Mouse (Mus musculus) liver, adult 2 months (tissue): ENCODE data around the gene Cngb1. TPM values are rescaled to one million over a fixed set of nuclear protein-coding genes. Genes with fewer than 3 reads are reported as not detected.

Experiments used
- DNase-seq: peaks from one replicate; pipeline ENCODE4 v3.0.0-alpha.2; 2011; ENCODE audit warnings: low read depth, low spot score; ENCODE audit errors: extremely low read depth
- H3K27ac ChIP-seq: fragments of 200-500 bp; replicated peaks from 2 replicates; pipeline ENCODE4 v1.5.1; 2012; ENCODE audit warnings: low read depth, mild to moderate bottlenecking, control low read depth, inconsistent platforms, low read length; ENCODE audit not compliant: insufficient read depth
- H3K27me3 ChIP-seq: fragments of 200-500 bp; 2 replicates; pipeline ENCODE4 v1.6.1; 2012; ENCODE audit warnings: mild to moderate bottlenecking, moderate library complexity, low read length, inconsistent platforms; ENCODE audit not compliant: control insufficient read depth, insufficient read depth
- H3K36me3 ChIP-seq: fragments of 200-500 bp; 2 replicates; pipeline ENCODE4 v1.6.1; 2012; ENCODE audit warnings: low read length, inconsistent platforms; ENCODE audit not compliant: control insufficient read depth, insufficient read depth
- H3K4me1 ChIP-seq: fragments of 200-500 bp; 2 replicates; pipeline ENCODE4 v1.6.1; 2011; ENCODE audit warnings: low read length; ENCODE audit not compliant: control insufficient read depth, insufficient read depth
- H3K4me3 ChIP-seq: fragments of 200-500 bp; 2 replicates; pipeline ENCODE4 v1.5.1; 2011; ENCODE audit warnings: low read depth, mild to moderate bottlenecking, control low read depth, low read length, moderate library complexity; ENCODE audit not compliant: insufficient read depth
- H3K79me2 ChIP-seq: fragments of 200-500 bp; 2 replicates; pipeline ENCODE4 v1.6.1; 2012; ENCODE audit warnings: inconsistent platforms, mild to moderate bottlenecking, low read length, moderate library complexity; ENCODE audit not compliant: control insufficient read depth, insufficient read depth
- H3K9ac ChIP-seq: fragments of 200-500 bp; 2 replicates; pipeline ENCODE4 v1.6.1; 2012; ENCODE audit warnings: low read depth, mild to moderate bottlenecking, control low read depth, inconsistent platforms, low read length
- CTCF ChIP-seq: fragments of 200-500 bp; IDR thresholded peaks from 2 replicates; pipeline ENCODE4 v1.5.1; 2011; ENCODE audit warnings: low read depth, low read length, control low read depth
- POLR2A ChIP-seq: fragments of 200-500 bp; IDR thresholded peaks from 2 replicates; pipeline ENCODE4 v1.6.1; 2011; ENCODE audit warnings: low read length, control low read depth; ENCODE audit not compliant: insufficient read depth; ENCODE audit errors: extremely low read depth
- WGBS: fragments of 180-500 bp; shearing (Covaris S2); methylation state at CpG from one replicate; pipeline ENCODE4 v1.1.7; 2018; 5-methylcytosine and 5-hydroxymethylcytosine counted together
- polyA plus RNA-seq: library from polyadenylated mRNA; depleted of rRNA; stranded (reverse); fragments of >200 nt; gene quantifications from 2 replicates; pipeline ENCODE4 v1.2.3, GENCODE M21; 2012
- total RNA-seq: library from RNA; depleted of rRNA; stranded (reverse); fragments of >200 nt; gene quantifications from 2 replicates; pipeline ENCODE4 v1.2.3, GENCODE M21; 2014

Cngb1 gene
- total and polyA plus RNA-seq, 2 experiments, result under 0.01 to 0.39 TPM

GRCm38 (mm10) chr8:95348811-95349630, 42.6 kb upstream of the Cngb1 start:
- H3K9ac ChIP-seq, result peak overlapping the region; percentile 25
- no peaks in the 10 kb centered on the region for H3K36me3 ChIP-seq
- peaks cover 18% of the 10 kb centered on the region for H3K4me1 ChIP-seq
- H3K79me2 ChIP-seq, result peaks cover 4% of the 10 kb centered on the region; the same call in 1 of the 2 replicates
- H3K27me3 ChIP-seq, result no peaks in the 10 kb centered on the region
- peak overlapping the region; percentile 54 for H3K27ac ChIP-seq
- peak; percentile 88 for DNase-seq
- WGBS, result 14% methylated on average over 19 of the region's 19 CpGs
- no peak for TF ChIP-seq CTCF
- no peak for TF ChIP-seq POLR2A
- H3K4me3 ChIP-seq, result no peak overlapping the region

DNA sequence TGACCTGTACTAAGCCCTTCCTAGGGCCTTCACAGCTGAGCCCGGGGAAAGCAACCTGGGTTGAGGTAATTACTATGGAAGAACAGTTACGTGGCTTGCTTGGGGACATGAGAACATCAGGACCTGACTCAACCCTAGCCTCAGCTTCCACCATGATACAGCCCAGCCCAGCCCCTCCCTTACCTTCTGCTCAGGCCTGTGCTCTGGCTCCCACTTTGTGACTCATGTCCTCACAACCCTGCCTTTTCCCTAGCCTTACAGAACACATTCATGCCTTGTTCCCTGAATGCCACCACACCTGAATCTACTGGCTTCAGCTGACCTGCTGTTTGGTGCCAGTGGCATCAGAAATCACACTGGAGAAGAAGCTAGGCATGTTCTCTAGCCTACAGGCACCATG, 42.0 kb upstream of the Cngb1 start:
- peak overlapping the region; percentile 54 for H3K27ac ChIP-seq
- no peaks in the 10 kb centered on the region for H3K36me3 ChIP-seq
- H3K9ac ChIP-seq, result peak overlapping the region; percentile 25
- H3K4me3 ChIP-seq, result no peak overlapping the region
- peaks cover 18% of the 10 kb centered on the region for H3K4me1 ChIP-seq
- TF ChIP-seq POLR2A, result no peak
- no peak for TF ChIP-seq CTCF
- DNase-seq, result no peak
- no peaks in the 10 kb centered on the region for H3K79me2 ChIP-seq
- no peaks in the 10 kb centered on the region for H3K27me3 ChIP-seq
- 83% methylated on average over 2 of the region's 2 CpGs for WGBS

- H3K36me3 ChIP-seq, result no peaks in the 10 kb centered on the region; the same call in 1 of the 2 replicates
- TF ChIP-seq POLR2A, result no peak
- TF ChIP-seq CTCF, result peak; percentile 50
- H3K9ac ChIP-seq, result no peak overlapping the region
- no peak overlapping the region for H3K4me3 ChIP-seq
- H3K4me1 ChIP-seq, result peaks cover 18% of the 10 kb centered on the region
- H3K27me3 ChIP-seq, result no peaks in the 10 kb centered on the region
- no peaks in the 10 kb centered on the region for H3K79me2 ChIP-seq
- WGBS, result 40% methylated on average over 8 of the region's 8 CpGs
- no peak overlapping the region for H3K27ac ChIP-seq
- peak; percentile 44 for DNase-seq
Measured at GRCm38 (mm10) chr8:95346643-95347545, 40.5 kb upstream of the Cngb1 start.

- H3K27ac ChIP-seq, result no peak overlapping the region
- peaks cover 13% of the 10 kb centered on the region for H3K4me1 ChIP-seq
- no peak overlapping the region for H3K4me3 ChIP-seq
- no peaks in the 10 kb centered on the region; the same call in 1 of the 2 replicates for H3K36me3 ChIP-seq
- TF ChIP-seq POLR2A (no peak), CTCF (no peak)
- H3K9ac ChIP-seq, result no peak overlapping the region
- no peaks in the 10 kb centered on the region for H3K27me3 ChIP-seq
- no peak for DNase-seq
- WGBS, result 84% methylated on average over 6 of the region's 6 CpGs
- H3K79me2 ChIP-seq, result no peaks in the 10 kb centered on the region
Measured at GRCm38 (mm10) chr8:95344668-95345067, 38.3 kb upstream of the Cngb1 start.

- Histone ChIP-seq H3K9ac (no peak overlapping the region), H3K4me1 (no peaks in the 10 kb centered on the region), H3K27ac (no peak overlapping the region), H3K79me2 (no peaks in the 10 kb centered on the region), H3K36me3 (peaks cover 11% of the 10 kb centered on the region), H3K4me3 (no peak overlapping the region), H3K27me3 (no peaks in the 10 kb centered on the region)
- DNase-seq, result peak; percentile 55
- 36% methylated on average over 5 of the region's 5 CpGs for WGBS
- TF ChIP-seq CTCF, result no peak
- no peak for TF ChIP-seq POLR2A
Measured at GRCm38 (mm10) chr8:95341721-95342120, 35.3 kb upstream of the Cngb1 start.
